Mouse (Mus musculus) kidney, adult 11 months (tissue): Measurements from ENCODE around the gene Tmem82.
A peak's percentile ranks its signal among the peaks of the same experiment; 100 is the strongest.

Experiments
- DNase-seq: peaks from one replicate; pipeline ENCODE4 v3.0.0; 2022

The Tmem82 gene

GRCm38 (mm10) chr4:141641353-141641771 is 22.9 kb upstream of the Tmem82 start:
- DNase-seq = peak; percentile 94

GRCm38 (mm10) chr4:141639474-141639873 is 21.0 kb upstream of the Tmem82 start:
- no peak for DNase-seq

GRCm38 (mm10) chr4:141636693-141637092 is 18.3 kb upstream of the Tmem82 start:
- DNase-seq = peak; percentile 90

GRCm38 (mm10) chr4:141635991-141636390 is 17.6 kb upstream of the Tmem82 start:
- DNase-seq = no peak

- DNase-seq = no peak
Observed at GRCm38 (mm10) chr4:141632111-141632873, 13.9 kb upstream of the Tmem82 start.

GRCm38 (mm10) chr4:141631250-141631649 is 12.8 kb upstream of the Tmem82 start:
- no peak for DNase-seq

GRCm38 (mm10) chr4:141630021-141630420 is 11.6 kb upstream of the Tmem82 start:
- no peak for DNase-seq

GRCm38 (mm10) chr4:141628661-141629060 is 10.2 kb upstream of the Tmem82 start:
- no peak for DNase-seq

- DNase-seq = no peak
Observed at GRCm38 (mm10) chr4:141627502-141627901, 9.1 kb upstream of the Tmem82 start.

GRCm38 (mm10) chr4:141625774-141626550 is 7.5 kb upstream of the Tmem82 start:
- peak; percentile 10 for DNase-seq

GRCm38 (mm10) chr4:141624983-141625773 is 6.7 kb upstream of the Tmem82 start:
- DNase-seq = peak; percentile 61

GRCm38 (mm10) chr4:141624134-141624533 is 5.7 kb upstream of the Tmem82 start:
- DNase-seq = no peak

- peak; percentile 95 for DNase-seq
Observed at GRCm38 (mm10) chr4:141623666-141624065, 5.2 kb upstream of the Tmem82 start, which contains the start of gene Slc25a34. Gene Slc25a34 (minus strand): TSS chr4:141623821.

GRCm38 (mm10) chr4:141623037-141623436 is 4.6 kb upstream of the Tmem82 start:
- peak; percentile 86 for DNase-seq

- no peak for DNase-seq
Observed at GRCm38 (mm10) chr4:141622580-141622979, 4.1 kb upstream of the Tmem82 start.

GRCm38 (mm10) chr4:141622091-141622490 is 3.7 kb upstream of the Tmem82 start:
- no peak for DNase-seq

- no peak for DNase-seq
Observed at GRCm38 (mm10) chr4:141621297-141621696, 2.9 kb upstream of the Tmem82 start.

- DNase-seq = no peak
Observed at GRCm38 (mm10) chr4:141619299-141619883, 958 bp upstream of the Tmem82 start.

- DNase-seq = peak; percentile 87
Observed at GRCm38 (mm10) chr4:141617863-141618564, 419 bp downstream of the Tmem82 start.

- peak; percentile 72 for DNase-seq
Observed at GRCm38 (mm10) chr4:141617299-141617698, 1.1 kb downstream of the Tmem82 start.

GRCm38 (mm10) chr4:141616811-141617210 is 1.6 kb downstream of the Tmem82 start:
- DNase-seq = no peak

- DNase-seq = no peak
Observed at GRCm38 (mm10) chr4:141614946-141615345, 3.5 kb downstream of the Tmem82 start.
